Mouse (Mus musculus) telencephalon, adult 2 months (tissue): ENCODE results near the gene Clcn1.

Experiments used
- DNase-seq: peaks from one replicate; pipeline ENCODE4 v3.0.0-alpha.2; 2011; ENCODE audit warnings: low read depth, low spot score

Gene Clcn1

DNA sequence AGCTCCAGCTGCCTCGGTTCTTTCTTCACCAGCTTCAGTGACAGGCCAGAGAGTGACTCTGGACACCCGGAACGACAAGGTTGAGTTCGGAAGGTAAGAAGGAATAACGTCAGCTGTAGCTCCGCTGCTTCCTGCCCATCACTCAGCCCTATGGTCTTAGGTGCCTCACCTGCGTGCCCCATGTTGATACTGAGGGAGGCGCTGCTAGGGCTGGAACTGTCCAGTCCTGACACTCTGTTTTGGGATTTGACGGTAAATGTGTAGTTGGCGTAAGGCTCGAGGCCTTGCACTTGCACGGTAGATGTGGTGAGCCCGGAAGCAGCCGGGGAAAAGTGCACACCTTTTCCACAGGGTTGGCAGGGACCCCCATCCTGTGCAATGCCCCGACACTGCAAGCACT lies 78.1 kb downstream of the Clcn1 start:
- no peak for DNase-seq

DNA sequence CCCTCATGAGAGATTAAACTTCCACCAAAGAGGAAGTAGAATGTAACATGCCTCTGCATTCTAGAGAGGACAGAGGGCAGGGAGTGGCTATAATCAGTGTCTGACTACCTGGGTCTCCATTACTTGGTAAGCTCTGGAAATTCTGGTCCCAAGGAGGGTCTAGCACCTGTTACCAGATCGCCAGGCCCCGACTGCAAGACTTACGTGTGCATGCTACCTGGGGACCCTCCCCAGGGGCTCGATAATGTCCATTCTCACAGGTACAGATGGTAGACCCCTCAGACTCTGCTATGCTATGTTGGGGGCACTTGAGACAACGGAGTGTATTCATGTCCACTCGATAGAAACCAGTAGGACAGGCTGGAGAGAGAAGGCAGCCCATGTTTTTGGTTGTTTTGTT lies 78.7 kb downstream of the Clcn1 start:
- no peak for DNase-seq
